Mouse (Mus musculus): Measurements from ENCODE around the gene Spout1. TPM values are rescaled to one million over a fixed set of nuclear protein-coding genes. Genes with fewer than 3 reads are reported as not detected.
"Not testable (repeated sequence)": the region's sequence is repeated elsewhere in the genome, so short reads cannot be mapped to it uniquely, and the experiment has no call there.

The Spout1 gene
- total RNA-seq, 2 experiments from 2014 or later = 34.7 to 36.9 TPM

DNA sequence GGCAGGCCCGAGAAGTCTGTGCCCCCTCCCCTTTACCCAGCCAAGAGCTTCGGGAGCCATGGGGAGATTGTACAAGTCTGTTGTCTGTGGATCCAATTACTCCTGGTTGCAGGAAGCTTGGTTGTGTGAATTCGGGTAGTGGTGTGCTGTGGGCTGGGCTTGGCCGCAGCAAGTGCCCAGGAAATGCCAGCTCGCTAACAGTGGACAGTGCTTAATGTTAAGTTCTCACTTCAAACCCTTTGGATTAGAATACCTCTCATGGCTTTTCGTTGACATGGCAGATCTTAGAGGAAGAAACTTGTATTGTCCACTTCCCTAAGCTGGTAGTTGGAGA lies 43.9 kb downstream of the Spout1 start:
- DNase-seq (ENCODE audit: low spot score in 2 of 2) = no peak
- intact Hi-C loops (cut with DNase I) = no loop called here

DNA sequence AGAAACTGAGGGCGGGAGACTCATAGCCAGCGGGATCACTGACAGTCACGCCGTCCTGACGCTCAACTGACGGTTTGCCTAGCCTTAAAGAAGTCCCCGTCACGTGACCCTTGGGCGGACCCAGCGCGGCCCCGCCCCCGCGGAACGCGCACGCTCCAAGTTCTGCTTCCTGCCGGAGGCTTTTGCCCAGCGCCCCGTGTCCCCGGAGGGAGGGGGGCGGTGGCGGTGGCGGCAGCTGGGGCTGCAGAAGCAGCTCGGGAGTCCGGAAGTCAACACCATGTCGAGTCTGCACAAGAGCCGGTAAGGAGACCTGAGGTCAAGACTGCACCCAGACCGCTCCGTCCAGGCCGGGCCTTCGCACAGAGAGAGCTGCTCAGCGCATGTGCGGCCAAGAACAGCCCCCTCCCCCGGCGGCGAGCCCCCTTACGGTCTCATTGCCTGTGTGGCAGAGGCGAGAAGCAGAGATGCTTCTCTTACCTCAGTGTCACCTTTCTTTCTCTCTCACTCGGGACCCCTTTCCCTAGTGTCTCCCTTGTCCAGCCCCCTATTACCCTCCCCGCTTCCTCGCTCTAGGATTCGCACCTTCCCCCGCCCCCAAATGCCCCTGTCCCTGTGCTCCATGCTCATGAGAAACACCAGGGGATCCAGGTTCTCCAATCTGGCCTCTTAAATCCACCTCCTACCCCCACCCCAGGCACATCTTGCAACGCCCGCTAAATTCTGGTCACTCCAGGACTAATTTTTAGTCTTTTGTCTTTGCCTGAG lies 44.5 kb downstream of the Spout1 start, which contains the start of gene Tbc1d13:
Tbc1d13 (plus strand) TSS at position 134 of the 765 bp plus-strand sequence.
- peak; percentile 98 for DNase-seq (ENCODE audit: low spot score in 2 of 2)
- intact Hi-C loops (cut with DNase I) = no loop called here

DNA sequence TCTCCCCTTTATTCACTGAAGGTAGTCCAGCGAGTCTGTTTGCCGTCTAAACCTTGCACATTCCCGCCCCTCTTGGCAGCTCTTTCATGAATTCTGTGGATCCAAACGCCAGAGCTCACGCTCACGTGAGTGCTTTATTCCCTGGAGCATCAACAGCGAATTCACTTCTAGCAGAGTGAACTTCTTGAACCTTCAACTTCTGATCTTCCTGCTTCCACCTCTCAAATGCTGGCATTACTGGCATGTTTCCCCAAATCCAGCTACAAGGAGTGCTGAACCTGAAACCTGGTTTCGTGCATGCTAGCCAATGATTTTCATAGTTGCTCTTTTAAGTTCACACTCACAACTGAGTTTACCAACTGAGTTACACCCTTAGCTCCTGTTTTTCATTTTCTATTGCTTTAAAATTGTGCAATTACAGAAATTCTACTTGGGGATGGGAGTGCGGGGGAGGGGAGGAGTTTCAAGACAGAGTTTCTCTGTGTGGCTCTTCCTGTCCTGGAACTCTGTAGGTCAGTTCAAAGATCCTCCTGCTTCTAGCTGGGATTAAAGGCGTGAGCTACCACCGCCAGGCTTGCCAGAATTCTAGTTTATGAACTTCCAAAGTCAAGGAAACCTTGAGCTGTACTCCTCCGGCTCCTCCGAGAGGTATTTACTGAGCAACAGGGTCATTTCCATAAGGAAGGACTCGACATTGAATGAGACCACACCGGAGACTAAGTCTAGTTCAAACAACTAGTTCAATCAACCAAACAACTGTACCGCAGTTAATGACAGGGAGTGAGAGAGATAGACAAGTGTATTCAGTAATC lies 45.3 kb downstream of the Spout1 start:
- DNase-seq (ENCODE audit: low spot score in 2 of 2) = no peak
- intact Hi-C loops (cut with DNase I) = no loop called here

DNA sequence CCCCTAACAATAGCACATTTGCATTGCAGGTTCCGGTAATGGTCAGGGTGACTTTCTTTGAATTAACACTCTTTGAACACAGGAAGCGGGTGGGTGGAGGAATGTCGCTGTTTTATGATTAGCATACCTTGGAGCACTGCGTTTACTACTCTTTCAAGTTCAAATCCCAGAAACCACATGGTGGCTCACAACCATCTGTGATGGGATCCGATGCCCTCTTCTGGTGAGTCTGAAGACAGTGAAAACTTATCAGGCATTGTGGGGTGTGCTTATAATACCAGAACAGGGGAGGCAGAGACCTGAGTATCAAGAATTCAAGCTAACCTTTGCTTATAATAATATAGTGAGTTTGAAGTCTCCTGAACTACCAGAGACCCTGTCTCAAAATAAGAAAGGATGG lies 47.0 kb downstream of the Spout1 start:
- intact Hi-C loops (cut with DNase I); DNase-seq (ENCODE audit: low spot score in 2 of 2): not testable (repeated sequence)

DNA sequence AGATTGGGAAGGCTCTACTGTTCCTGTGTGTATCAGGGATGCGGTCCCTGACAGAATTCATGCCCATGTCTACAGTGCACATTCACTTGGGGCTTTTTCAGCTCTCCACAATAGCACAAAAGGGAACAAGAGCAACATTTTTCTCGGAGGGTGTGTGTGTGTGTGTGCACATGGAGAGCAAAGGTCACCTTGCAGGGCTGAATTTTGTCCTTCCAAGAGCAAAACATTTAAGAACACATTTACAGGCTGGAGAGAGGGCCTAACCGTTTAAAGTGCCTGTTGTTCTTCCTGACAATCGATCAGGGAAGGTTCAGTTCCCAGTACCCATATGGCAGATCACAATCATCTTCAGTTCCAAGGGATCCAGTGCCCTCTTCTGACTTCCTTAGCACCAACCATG lies 48.1 kb downstream of the Spout1 start:
- DNase-seq (ENCODE audit: low spot score in 2 of 2) = no peak
- intact Hi-C loops (cut with DNase I) = no loop called here

DNA sequence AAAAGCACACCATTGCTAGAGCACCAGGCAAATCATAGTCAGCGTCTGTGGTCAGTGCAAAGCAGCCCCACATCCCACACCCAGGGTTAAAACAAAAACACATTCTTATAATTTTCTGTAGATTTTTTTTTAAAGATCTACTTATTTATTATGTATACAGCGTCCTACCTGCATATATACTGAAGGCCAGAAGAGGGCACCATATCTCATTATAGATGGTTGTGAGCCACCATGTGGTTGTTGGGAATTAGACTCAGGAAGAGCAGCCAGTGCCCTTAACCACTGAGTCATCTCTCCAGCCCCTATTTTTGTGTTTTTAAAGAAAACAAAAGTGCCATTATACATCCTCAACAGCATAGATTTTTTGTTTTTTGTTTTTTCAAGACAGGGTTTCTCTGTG lies 49.5 kb downstream of the Spout1 start:
- intact Hi-C loops (cut with DNase I) = no loop called here
- DNase-seq (ENCODE audit: low spot score in 2 of 2) = peak; percentile 30 to 69

DNA sequence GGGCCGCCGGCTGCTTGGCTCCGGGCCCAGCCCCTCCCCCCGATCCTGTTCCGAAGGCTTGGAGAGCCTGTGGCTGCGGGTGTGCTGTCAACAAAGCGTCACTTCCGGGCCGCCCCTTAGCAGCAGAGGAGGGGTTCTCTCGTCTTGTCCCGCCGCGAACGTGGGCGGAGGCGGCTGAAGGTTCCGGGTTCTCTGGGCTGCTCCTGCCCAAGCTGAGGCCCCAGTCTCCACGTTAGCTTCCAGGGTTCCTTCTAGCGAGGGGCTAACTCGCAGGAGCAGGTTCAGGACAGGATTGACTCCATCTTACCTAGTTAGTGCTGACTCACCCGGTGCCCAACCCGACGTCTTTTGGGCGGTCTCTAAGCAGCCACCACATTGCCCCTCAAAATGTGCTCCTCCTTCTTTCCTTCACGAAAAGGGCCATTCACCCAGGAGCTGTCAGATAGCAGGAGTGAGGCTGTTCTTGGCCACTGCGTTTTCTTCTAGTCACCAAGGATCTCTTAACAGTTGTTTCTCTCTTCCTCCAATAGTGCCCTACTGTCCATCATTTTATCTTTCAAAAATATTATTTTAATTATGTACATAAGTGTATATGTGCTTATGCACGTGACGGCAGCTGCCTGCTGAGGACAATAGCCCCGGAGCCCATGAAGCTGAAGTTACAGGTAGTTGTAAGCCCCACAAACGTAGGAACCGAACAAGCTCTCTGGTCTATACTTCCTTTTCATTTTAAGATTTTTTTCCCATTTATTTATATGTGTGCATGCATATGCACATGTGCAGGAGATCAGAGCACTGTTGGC lies 53.6 kb downstream of the Spout1 start, which contains the start of gene Zer1:
Zer1 (minus strand) TSS at position 114 of the 803 bp plus-strand sequence.
- intact Hi-C loops (cut with DNase I) = loop anchor here (5.0 kb wide), 1 partner anchor 57 kb away; no protein-coding TSS in a partner anchor
- peak; percentile 96 to 97 for DNase-seq (ENCODE audit: low spot score in 2 of 2)

DNA sequence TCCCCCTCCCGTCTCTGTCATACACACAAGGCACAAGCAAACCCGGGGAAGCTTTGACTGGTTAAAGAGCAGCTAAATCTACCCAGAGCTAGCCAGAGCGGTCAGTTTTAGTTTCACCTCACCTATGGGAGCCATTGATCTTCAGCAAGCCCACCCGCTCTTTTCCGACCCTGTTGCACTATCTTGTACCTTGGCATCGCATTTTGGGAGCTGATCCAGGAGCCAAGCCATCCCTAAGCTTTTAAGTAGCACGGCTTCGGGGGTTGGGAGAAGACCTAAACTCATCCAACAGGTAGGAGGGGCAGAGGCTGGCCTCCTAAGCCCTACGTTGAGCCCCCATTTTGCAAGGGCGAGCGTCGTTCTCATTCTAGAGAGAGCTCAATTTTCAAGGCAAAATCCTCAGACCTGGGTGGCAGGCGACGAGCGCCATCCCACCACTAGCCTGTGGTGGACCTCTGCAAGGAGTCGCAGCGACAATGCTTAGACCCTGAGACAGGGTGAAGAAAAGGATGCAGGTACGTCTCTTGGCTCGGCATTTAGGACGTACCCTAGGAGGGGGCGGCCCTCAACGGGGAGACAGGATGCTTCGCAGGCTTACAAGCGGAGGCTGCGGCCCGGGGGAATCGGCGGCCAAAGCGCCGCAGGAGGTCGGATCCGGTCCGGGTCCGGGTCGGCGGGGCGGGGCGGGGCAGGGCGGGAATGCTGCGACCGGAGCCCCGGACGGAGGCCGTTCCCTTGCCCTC lies 54.4 kb downstream of the Spout1 start:
- DNase-seq (ENCODE audit: low spot score in 2 of 2) = peak; percentile 32 to 38
- intact Hi-C loops (cut with DNase I) = loop anchor here (5.0 kb wide), 1 partner anchor 57 kb away; no protein-coding TSS in a partner anchor

Other genes starting within 250 kb of the Spout1 start
- gene Gle1, start 243.0 kb downstream of the Spout1 start, total RNA-seq (2021) = 10 to 100 TPM; 40.9 to 42.6 TPM
- 100 to 1,000 TPM; 940 to 943 TPM for gene Sptan1, start 212.9 kb downstream of the Spout1 start, total RNA-seq (2021)
- gene Wdr34, start 129.6 kb downstream of the Spout1 start, total RNA-seq (2021) = 10 to 100 TPM; 37.4 to 37.9 TPM
- gene Set, start 121.1 kb downstream of the Spout1 start, total RNA-seq (2021) = 100 to 1,000 TPM; 186 to 193 TPM
- 1 to 10 TPM; 1.6 to 2.4 TPM for gene Pkn3, start 100.8 kb downstream of the Spout1 start, total RNA-seq (2021)
- gene Zdhhc12, start 84.8 kb downstream of the Spout1 start, total RNA-seq (2021) = 1 to 10 TPM; 8.5 to 8.8 TPM
- 100 to 1,000 TPM; 152 TPM for gene Zer1, start 53.9 kb downstream of the Spout1 start, total RNA-seq (2021)
- gene Tbc1d13, start 44.7 kb downstream of the Spout1 start, total RNA-seq (2021) = 10 to 100 TPM; 51.3 to 58.4 TPM
- gene Endog, start 7.0 kb downstream of the Spout1 start, total RNA-seq (2021) = 10 to 100 TPM; 20.4 to 21.8 TPM
- gene Kyat1, start 27.4 kb upstream of the Spout1 start, total RNA-seq (2021) = 10 to 100 TPM; 12.2 to 16.7 TPM
- gene Lrrc8a, start 59.3 kb upstream of the Spout1 start, total RNA-seq (2021) = 10 to 100 TPM; 53.9 to 59.8 TPM
- 10 to 100 TPM in 1 of 2 experiments, 1 to 10 TPM in 1; 9.9 to 12.3 TPM for gene Gm28035, start 62.1 kb upstream of the Spout1 start, total RNA-seq (2021)
- 10 to 100 TPM; 18.8 to 19.7 TPM for gene Phyhd1, start 87.7 kb upstream of the Spout1 start, total RNA-seq (2021)
- 1 to 10 TPM in 1 of 2 experiments, not detected in 1; 1.3 TPM for gene Gm28038, start 102.6 kb upstream of the Spout1 start, total RNA-seq (2021)
- 10 to 100 TPM; 23.7 to 26.3 TPM for gene Dolk, start 107.9 kb upstream of the Spout1 start, total RNA-seq (2021)
- gene Nup188, start 107.9 kb upstream of the Spout1 start, total RNA-seq (2021) = 10 to 100 TPM; 21.6 to 22.6 TPM
- gene Sh3glb2, start 180.9 kb upstream of the Spout1 start, total RNA-seq (2021) = 100 to 1,000 TPM; 277 to 301 TPM
- 100 to 1,000 TPM; 120 to 124 TPM for gene Miga2, start 185.8 kb upstream of the Spout1 start, total RNA-seq (2021)
- gene Dolpp1, start 213.8 kb upstream of the Spout1 start, total RNA-seq (2021) = 10 to 100 TPM; 27.5 to 29.2 TPM
- gene Crat, start 237.4 kb upstream of the Spout1 start, total RNA-seq (2021) = 10 to 100 TPM; 48.4 to 50.7 TPM
- 100 to 1,000 TPM; 172 to 174 TPM for gene Ptpa, start 237.6 kb upstream of the Spout1 start, total RNA-seq (2021)